Mouse (Mus musculus): ENCODE measurements around the gene Arsa. TPM values are rescaled to one million over a fixed set of nuclear protein-coding genes. Genes with fewer than 3 reads are reported as not detected.

Arsa gene
- total RNA-seq (2021), result 10 to 100 TPM; 12.2 to 14.1 TPM

- peak; percentile 28 to 34 for DNase-seq
- intact Hi-C loops (cut with DNase I), result loop anchor here (1.0 kb wide), 1 partner anchor 21 kb away; no protein-coding TSS in a partner anchor
Observed at GRCm38 (mm10) chr15:89477091-89477491, at the start of gene Arsa. TSS of gene Arsa (minus strand) at chr15:89477425.

GRCm38 (mm10) chr15:89526776-89527325, 49.6 kb upstream of the Arsa start:
- no peak for DNase-seq
- intact Hi-C loops (cut with DNase I), result no loop called here

GRCm38 (mm10) chr15:89525896-89526295, 48.7 kb upstream of the Arsa start:
- intact Hi-C loops (cut with DNase I), result no loop called here
- no peak for DNase-seq

- intact Hi-C loops (cut with DNase I), result no loop called here
- no peak for DNase-seq
Observed at GRCm38 (mm10) chr15:89525464-89525863, 48.2 kb upstream of the Arsa start.

- intact Hi-C loops (cut with DNase I), result no loop called here
- DNase-seq, result no peak
Observed at GRCm38 (mm10) chr15:89524611-89525415, 47.6 kb upstream of the Arsa start.

GRCm38 (mm10) chr15:89524001-89524571, 46.9 kb upstream of the Arsa start:
- DNase-seq, result no peak
- intact Hi-C loops (cut with DNase I), result no loop called here

GRCm38 (mm10) chr15:89523283-89523832, 46.1 kb upstream of the Arsa start:
- intact Hi-C loops (cut with DNase I), result no loop called here
- no peak for DNase-seq

GRCm38 (mm10) chr15:89522566-89523282, 45.5 kb upstream of the Arsa start:
- DNase-seq, result no peak
- intact Hi-C loops (cut with DNase I), result no loop called here

- DNase-seq, result no peak
- intact Hi-C loops (cut with DNase I), result no loop called here
Observed at GRCm38 (mm10) chr15:89521951-89522350, 44.7 kb upstream of the Arsa start.

GRCm38 (mm10) chr15:89512679-89513078, 35.5 kb upstream of the Arsa start:
- intact Hi-C loops (cut with DNase I), result no loop called here
- no peak for DNase-seq

- intact Hi-C loops (cut with DNase I), result no loop called here
- DNase-seq, result no peak
Observed at GRCm38 (mm10) chr15:89507751-89508150, 30.5 kb upstream of the Arsa start.

- DNase-seq, result no peak
- intact Hi-C loops (cut with DNase I), result loop anchor here (5.0 kb wide), 2 partner anchors 38 to 42 kb away; no protein-coding TSS in a partner anchor
Observed at GRCm38 (mm10) chr15:89504838-89505237, 27.6 kb upstream of the Arsa start.

GRCm38 (mm10) chr15:89501321-89501720, 24.1 kb upstream of the Arsa start:
- intact Hi-C loops (cut with DNase I), result loop anchor here (5.0 kb wide), 2 partner anchors 34 to 46 kb away; no protein-coding TSS in a partner anchor

GRCm38 (mm10) chr15:89500221-89500791, 23.1 kb upstream of the Arsa start:
- DNase-seq, result no peak
- intact Hi-C loops (cut with DNase I), result loop anchor here (5.0 kb wide), 2 partner anchors 33 to 47 kb away; no protein-coding TSS in a partner anchor

More at GRCm38 (mm10) chr15:89501321-89501720, 24.1 kb upstream of the Arsa start:
- no peak for DNase-seq

- peak; percentile 63 to 65 for DNase-seq
- intact Hi-C loops (cut with DNase I), result loop anchor here (2.0 to 5.0 kb wide), 3 partner anchors 29 to 47 kb away; no protein-coding TSS in a partner anchor
Observed at GRCm38 (mm10) chr15:89499784-89500220, 22.6 kb upstream of the Arsa start.

- intact Hi-C loops (cut with DNase I), result loop anchor here (1.0 to 2.0 kb wide), 2 partner anchors 22 to 30 kb away; partner anchors contain the start of gene Arsa
- peak; percentile 29 to 37 for DNase-seq
Observed at GRCm38 (mm10) chr15:89498961-89499688, 21.9 kb upstream of the Arsa start, which contains the start of gene Shank3. TSS of gene Shank3 (plus strand) at chr15:89499623.

- intact Hi-C loops (cut with DNase I), result loop anchor here (1.0 to 2.0 kb wide), 2 partner anchors 21 to 30 kb away; partner anchors contain the start of gene Arsa
- DNase-seq, result peak; percentile 48 to 49
Observed at GRCm38 (mm10) chr15:89498049-89498960, 21.1 kb upstream of the Arsa start.
